Mouse (Mus musculus) ES-E14 (cell line): ENCODE measurements around the gene Fut1. TPM values are rescaled to one million over a fixed set of nuclear protein-coding genes. Genes with fewer than 3 reads are reported as not detected.
A peak's percentile ranks its signal among the peaks of the same experiment; 100 is the strongest.

Experiments
- DNase-seq: peaks from one replicate; pipeline ENCODE4 v3.0.0-alpha.2; 2013; ENCODE audit warnings: low read depth, low spot score
- H3K27ac ChIP-seq: 2 replicates; pipeline ENCODE4 v1.5.1; 2012; ENCODE audit warnings: low read depth, mild to moderate bottlenecking, low read length, moderate library complexity, mixed read lengths; ENCODE audit not compliant: poor library complexity, insufficient read depth, severe bottlenecking
- H3K36me3 ChIP-seq: 2 replicates; pipeline ENCODE4 v1.6.1; 2012; ENCODE audit warnings: mild to moderate bottlenecking, low read length, moderate library complexity, mixed read lengths; ENCODE audit not compliant: control insufficient read depth, poor library complexity, insufficient read depth, severe bottlenecking
- H3K4me1 ChIP-seq, 2 experiments: fragments of 150-350 bp in 1 of 2; sonication (generic) in 1 of 2; 2 replicates each; pipeline ENCODE4 v1.6.1; 2012; ENCODE audit warnings: low read length in 2 of 2, mild to moderate bottlenecking in 1 of 2, mixed read lengths in 1 of 2; ENCODE audit not compliant: control insufficient read depth in 2 of 2, insufficient read depth in 2 of 2, poor library complexity in 1 of 2
- H3K4me3 ChIP-seq, 2 experiments: fragments of 150-350 bp in 1 of 2; sonication (generic) in 1 of 2; 2 replicates each; pipeline ENCODE4 v1.5.1; 2012; ENCODE audit warnings: low read length in 2 of 2, low read depth in 1 of 2, mild to moderate bottlenecking in 1 of 2, mixed read lengths in 1 of 2; ENCODE audit not compliant: insufficient read depth in 1 of 2, poor library complexity in 1 of 2, severe bottlenecking in 1 of 2
- H3K9ac ChIP-seq: 2 replicates; pipeline ENCODE4 v1.6.1; 2012; ENCODE audit warnings: low read depth, mild to moderate bottlenecking, low read length, mixed read lengths; ENCODE audit not compliant: poor library complexity, insufficient read depth, severe bottlenecking
- H3K9me3 ChIP-seq: fragments of 150-350 bp; sonication (generic); 2 replicates; pipeline ENCODE4 v1.6.1; 2012; ENCODE audit warnings: low read depth, mild to moderate bottlenecking, low read length; ENCODE audit not compliant: control insufficient read depth, insufficient read depth
- CHD2 ChIP-seq: IDR thresholded peaks from 2 replicates; pipeline ENCODE4 v1.6.1; 2014; ENCODE audit warnings: mild to moderate bottlenecking, low read depth, low read length, inconsistent platforms
- HCFC1 ChIP-seq: IDR thresholded peaks from 2 replicates; pipeline ENCODE4 v1.6.1; 2012; ENCODE audit warnings: low read length, inconsistent platforms, borderline replicate concordance; ENCODE audit not compliant: insufficient read depth
- MAFK ChIP-seq: IDR thresholded peaks from 2 replicates; pipeline ENCODE4 v1.6.1; 2014; ENCODE audit warnings: mild to moderate bottlenecking, low read depth, low read length, inconsistent platforms; ENCODE audit not compliant: insufficient read depth
- ZC3H11A ChIP-seq: IDR thresholded peaks from 2 replicates; pipeline ENCODE4 v1.6.1; 2012; ENCODE audit warnings: low read depth, mild to moderate bottlenecking, inconsistent platforms, low read length, borderline replicate concordance
- ZNF384 ChIP-seq: IDR thresholded peaks from 2 replicates; pipeline ENCODE4 v1.6.1; 2012; ENCODE audit warnings: low read depth, low read length, inconsistent platforms
- in situ Hi-C, 2 experiments: fragments of 600-800 bp; cut with MboI; formaldehyde crosslinking; loops; one replicate each; pipeline ENCODE4 v1.15.1; 2025; ENCODE audit warnings: low sequenced_read_pairs in 2 of 2, inconsistent platforms in 1 of 2; ENCODE audit not compliant: unreplicated experiment in 2 of 2
- total RNA-seq: library from RNA; depleted of rRNA; stranded (reverse); fragments of 300-350 nt; gene quantifications from 2 replicates; pipeline ENCODE4 v1.2.3, GENCODE M21; 2012

The Fut1 gene
- total RNA-seq, 1 experiment, result 0.49 TPM

DNA sequence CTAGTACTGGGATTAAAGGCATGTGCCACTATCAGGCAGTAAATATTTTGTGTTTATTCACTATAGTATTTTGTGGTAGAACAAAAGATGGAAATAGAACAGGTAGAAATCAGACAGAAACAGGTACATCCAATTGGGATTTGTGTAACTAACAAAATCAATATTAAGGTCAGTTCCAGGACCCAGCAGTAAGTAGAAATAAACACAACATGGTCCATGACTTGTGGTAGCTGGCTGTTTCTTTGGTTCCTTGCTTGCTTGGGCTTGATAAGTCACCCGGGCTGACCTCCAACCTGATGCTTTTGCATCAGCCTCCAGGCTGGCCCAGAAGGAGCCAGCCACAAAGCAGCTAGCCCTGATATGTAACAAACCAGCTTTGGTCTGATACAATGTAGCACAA is 7.6 kb upstream of the Fut1 start:
- Histone ChIP-seq H3K36me3 (no peaks in the 10 kb centered on the region), H3K27ac (no peak overlapping the region), H3K9ac (no peak overlapping the region), H3K4me3 (no peak overlapping the region), H3K9me3 (no peaks in the 10 kb centered on the region), H3K4me1 (peaks cover 0 to 2% of the 10 kb centered on the region in 2 experiments; a peak in 1 of 4 replicates)
- TF ChIP-seq ZNF384, result no peak
- in situ Hi-C loops, result no loop called here
- DNase-seq, result no peak

DNA sequence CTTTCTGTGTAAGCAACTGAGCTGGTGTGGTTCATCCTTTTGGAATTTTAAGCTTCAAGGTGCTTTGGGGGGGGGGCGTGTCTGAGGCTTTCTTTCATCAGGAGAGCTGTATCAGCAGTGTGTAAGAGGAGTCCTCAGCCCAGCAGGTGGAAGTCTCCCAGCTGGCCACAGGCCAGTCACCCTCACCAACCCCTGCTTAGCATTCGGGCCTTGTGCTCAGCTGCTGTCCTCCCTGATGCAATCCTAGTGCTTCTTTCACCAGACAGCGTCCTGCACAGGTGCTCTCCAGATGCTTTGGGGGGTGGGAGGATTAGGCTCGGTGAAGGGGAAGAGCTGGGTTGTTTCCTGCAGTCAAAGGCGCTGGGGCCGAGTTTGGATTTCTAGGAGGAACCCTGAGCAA is 812 bp upstream of the Fut1 start:
- H3K4me1 ChIP-seq, result peaks cover 2 to 4% of the 10 kb centered on the region in 2 experiments; a peak in 1 of 4 replicates
- peaks cover 2% of the 10 kb centered on the region; the same call in 1 of the 2 replicates for H3K36me3 ChIP-seq
- no peak overlapping the region for H3K9ac ChIP-seq
- no peak for TF ChIP-seq MAFK
- no peak for TF ChIP-seq HCFC1
- no peak for TF ChIP-seq ZC3H11A
- TF ChIP-seq ZNF384, result no peak
- TF ChIP-seq CHD2, result no peak
- H3K4me3 ChIP-seq, result no peak overlapping the region
- DNase-seq, result no peak
- no peaks in the 10 kb centered on the region for H3K9me3 ChIP-seq
- in situ Hi-C loops, result no loop called here
- no peak overlapping the region for H3K27ac ChIP-seq

DNA sequence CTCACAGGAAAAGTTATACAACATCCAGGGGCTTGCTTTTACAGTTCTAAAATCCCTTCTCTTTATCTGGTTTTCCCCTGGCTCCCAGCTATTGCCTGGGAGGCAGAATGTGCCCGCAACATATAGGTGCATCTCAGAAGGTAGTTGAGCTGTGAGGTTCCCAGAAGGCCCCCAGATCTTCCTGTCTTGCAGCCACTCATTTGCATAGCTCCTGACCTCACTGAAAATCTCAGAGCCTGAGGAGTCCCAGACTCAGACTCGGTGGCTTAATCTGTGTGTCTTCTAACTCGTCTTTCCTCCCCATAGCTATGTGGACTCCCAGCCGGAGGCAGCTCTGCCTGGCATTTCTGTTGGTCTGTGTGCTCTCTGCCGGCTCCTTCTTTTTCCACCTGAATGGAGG is 1.2 kb downstream of the Fut1 start:
- Histone ChIP-seq H3K9ac (no peak overlapping the region), H3K36me3 (peaks cover 2% of the 10 kb centered on the region; the same call in 1 of the 2 replicates), H3K4me3 (no peak overlapping the region), H3K9me3 (no peaks in the 10 kb centered on the region), H3K4me1 (peaks cover 2 to 5% of the 10 kb centered on the region in 2 experiments; a peak in 1 of 4 replicates), H3K27ac (no peak overlapping the region)
- no peak for DNase-seq
- TF ChIP-seq ZNF384, result no peak
- no peak for TF ChIP-seq HCFC1
- TF ChIP-seq MAFK, result no peak
- TF ChIP-seq ZC3H11A, result no peak
- TF ChIP-seq CHD2, result no peak
- in situ Hi-C loops, result no loop called here

DNA sequence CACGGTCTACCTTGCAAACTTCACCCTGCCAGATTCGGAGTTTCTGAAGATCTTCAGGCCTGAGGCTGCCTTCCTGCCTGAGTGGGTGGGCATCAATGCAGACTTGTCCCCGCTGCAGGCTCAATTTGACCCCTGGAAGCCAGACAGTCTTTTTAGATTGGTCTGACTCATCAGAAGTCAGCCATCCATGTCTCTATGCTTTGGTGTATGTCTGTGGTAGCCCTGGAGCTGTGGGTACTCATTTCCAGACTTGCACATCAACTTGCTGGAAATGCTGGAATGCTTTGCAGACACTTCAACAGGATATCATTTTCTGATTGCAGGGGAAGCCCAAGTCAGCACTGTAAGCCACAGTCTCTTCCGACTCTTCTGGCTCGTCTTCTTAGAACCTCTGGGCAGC is 2.5 kb downstream of the Fut1 start:
- no peak overlapping the region for H3K9ac ChIP-seq
- no peak for TF ChIP-seq ZC3H11A
- no peak for TF ChIP-seq MAFK
- no peak for TF ChIP-seq HCFC1
- TF ChIP-seq ZNF384, result no peak
- TF ChIP-seq CHD2, result no peak
- in situ Hi-C loops, result no loop called here
- H3K36me3 ChIP-seq, result peaks cover 2% of the 10 kb centered on the region; the same call in 1 of the 2 replicates
- H3K9me3 ChIP-seq, result no peaks in the 10 kb centered on the region
- peaks cover 2 to 5% of the 10 kb centered on the region in 2 experiments; a peak in 1 of 4 replicates for H3K4me1 ChIP-seq
- H3K27ac ChIP-seq, result no peak overlapping the region
- H3K4me3 ChIP-seq, result no peak overlapping the region
- no peak for DNase-seq

DNA sequence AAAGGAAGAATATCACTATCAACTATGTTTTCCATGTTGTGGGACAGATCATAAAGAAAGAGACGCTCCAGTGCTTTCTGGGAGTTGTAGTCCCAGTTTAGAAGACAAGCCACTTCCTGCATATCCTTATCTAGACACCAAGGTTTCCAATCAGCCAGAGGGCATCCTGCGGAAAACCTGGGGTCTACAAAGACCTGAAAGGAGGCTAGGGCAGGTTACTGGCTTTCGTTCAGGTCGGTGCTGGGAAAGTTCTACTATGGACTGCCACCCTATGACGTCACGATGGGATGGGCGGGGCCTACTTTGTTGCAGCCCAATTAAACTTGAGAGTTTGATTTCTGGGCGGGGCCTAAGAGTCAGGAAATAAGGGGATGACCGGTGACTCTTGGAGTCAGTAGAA is 4.4 kb downstream of the Fut1 start, which contains the start of gene Izumo1:
Gene Izumo1, plus strand, starts transcription at position 369 of the 400 bp plus-strand sequence.
- H3K36me3 ChIP-seq, result peaks cover 2% of the 10 kb centered on the region; the same call in 1 of the 2 replicates
- DNase-seq, result peak; percentile 87
- no peak within 1 kb of the TSS for H3K9ac ChIP-seq
- peaks cover 2 to 3% of the 10 kb centered on the region in 2 experiments; a peak in 1 of 4 replicates for H3K4me1 ChIP-seq
- H3K27ac ChIP-seq, result no peak within 1 kb of the TSS
- peak within 1 kb of the TSS in 1 of 2 experiments; percentile 34; a peak in 3 of 4 replicates for H3K4me3 ChIP-seq
- in situ Hi-C loops, result no loop called here
- TF ChIP-seq HCFC1 (peak; percentile 89), ZC3H11A (no peak), MAFK (no peak), CHD2 (no peak)
- no peaks in the 10 kb centered on the region for H3K9me3 ChIP-seq
